Mouse (Mus musculus): ENCODE results near the gene Purb.

Purb gene

DNA sequence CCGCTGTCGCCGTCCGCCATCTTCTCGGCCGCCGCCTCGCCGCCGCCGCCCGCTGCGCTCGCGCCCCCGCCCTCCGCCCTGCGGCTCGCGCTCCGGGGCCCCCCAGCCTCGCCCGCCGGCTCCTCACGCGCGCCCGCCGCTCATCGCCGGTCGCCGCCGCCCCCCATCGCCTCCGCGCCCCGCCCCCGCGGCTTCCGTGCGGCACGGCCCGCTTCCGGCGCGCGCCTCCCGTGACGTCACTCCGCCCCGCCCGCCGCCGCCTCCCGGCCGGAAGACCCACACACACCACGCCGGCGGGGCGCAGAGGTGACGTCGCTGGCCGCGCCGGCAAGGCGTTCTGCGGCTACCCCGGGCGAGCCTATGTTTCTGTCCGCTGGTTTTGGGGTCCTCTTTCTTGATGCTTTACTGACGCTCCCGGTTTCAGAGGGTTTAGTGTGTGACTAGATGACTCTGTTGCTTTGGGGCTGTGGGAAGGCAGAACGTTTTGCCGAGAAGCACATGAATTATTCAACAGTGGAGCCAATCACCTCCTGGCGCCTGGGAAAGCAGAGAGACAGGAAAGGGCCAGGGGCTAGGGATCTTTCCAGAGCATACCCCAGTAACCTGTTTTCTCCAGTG, at the start of gene Purb:
Gene Purb, minus strand, starts transcription at position 51 of the 618 bp plus-strand sequence.
- DNase-seq (ENCODE audit: low spot score) = peak; percentile 85

DNA sequence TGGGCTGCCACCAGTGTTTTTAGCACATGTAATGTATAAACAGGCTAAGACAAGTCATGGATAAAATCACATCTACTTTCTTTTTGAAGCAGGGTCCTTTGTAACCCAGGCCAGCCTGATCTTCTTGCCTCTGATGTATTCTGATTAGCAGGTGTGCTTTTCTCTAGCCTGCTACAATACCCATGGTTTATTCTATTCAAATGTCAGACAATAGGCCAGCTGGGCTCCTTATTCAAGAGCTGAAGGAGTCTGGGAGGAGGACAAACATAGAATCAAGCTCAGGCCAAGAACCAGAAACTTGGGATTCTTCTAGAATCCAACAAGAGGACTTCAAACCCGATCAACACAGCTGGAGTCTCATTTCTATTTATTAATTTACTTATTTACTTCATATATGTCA, 49.5 kb upstream of the Purb start:
- DNase-seq (ENCODE audit: low spot score) = no peak

DNA sequence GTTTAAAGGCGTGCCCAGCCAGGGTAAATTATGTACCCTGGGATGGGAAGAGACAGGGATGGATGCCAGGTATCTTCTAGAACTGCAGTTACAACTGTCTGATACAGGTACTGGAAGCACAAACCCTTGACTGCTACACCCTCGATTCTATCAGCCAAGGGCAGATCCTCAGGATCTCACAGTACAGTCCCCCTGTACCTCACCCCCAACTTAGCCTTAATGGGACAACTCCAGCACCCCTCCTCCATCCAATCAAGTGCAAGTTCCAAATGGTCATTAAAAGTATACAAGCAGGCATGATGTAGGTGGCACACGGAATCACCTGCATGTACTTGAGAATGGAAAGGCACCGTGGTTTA, 49.1 kb upstream of the Purb start:
- DNase-seq (ENCODE audit: low spot score) = no peak

- DNase-seq (ENCODE audit: low spot score) = no peak
Observed at GRCm38 (mm10) chr11:6524165-6524879, 48.6 kb upstream of the Purb start.

- DNase-seq (ENCODE audit: low spot score) = no peak
Observed at GRCm38 (mm10) chr11:6523662-6524088, 48.0 kb upstream of the Purb start.

DNA sequence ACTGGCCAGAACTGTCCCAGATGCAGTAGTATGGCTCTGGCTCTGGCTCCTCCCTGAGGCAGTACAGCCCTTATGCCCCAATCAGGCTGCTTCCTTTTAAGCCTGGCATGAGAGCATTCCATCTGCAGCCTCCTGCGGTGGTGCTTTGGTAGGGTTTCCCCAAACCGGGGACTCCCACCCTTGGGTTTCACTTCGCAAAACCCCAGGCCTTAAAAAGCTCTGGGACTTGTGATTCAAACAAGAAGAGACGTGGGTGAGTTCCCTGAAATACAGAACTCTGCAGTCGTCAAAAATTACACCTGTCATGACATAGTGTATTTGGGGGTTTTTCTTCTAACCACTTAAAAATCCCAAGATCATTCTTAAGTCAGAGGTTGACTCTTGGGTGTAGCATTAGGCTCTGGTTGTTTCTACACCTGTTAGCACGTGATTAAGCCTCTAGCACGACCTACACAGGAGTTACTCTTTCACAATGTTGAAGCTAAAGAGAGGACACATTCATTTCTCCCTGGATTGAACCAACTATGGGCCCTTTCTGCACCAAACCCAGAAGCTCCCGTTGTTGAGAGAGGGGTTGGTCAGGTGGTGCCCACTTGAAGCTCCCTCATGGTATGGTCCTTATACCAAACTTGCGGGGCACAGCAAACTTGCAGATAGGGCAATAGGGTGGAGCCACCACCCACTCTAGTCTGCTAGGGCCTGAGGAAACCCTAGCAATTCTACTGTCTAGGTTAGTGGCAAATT, 47.2 kb upstream of the Purb start:
- DNase-seq (ENCODE audit: low spot score) = no peak

DNA sequence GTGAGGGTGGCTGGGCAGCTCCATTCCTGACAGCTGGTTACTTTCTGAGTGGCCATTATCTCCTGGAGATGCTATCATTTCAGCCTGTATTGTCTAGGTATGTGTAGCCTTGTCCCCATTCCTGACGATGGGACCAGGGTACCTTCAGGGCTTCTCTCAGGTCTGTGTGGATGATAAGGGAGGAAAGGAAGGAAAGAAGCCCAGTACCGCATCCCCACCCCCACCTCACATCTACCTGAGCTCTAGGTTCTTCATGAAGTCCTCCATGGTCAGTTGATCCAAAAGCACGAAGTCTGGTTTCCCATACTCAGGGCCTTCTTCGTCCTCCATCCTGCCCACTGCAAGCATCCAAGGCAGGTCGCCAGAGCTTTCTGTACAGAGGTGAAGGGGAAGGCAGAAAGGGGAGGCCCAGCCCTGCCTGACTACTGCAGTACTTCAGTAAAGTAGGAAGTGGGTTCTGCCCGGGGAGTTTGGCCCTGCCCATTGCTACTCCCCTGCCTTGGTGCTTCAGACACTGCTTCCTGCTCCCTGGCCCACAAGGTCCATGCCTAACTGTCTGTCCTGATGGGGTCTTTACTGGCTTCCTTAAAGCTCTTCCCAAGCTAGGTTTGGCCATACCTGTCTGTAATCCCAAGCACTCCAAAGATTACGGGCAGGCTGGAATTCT, 44.9 kb upstream of the Purb start, which contains the start of gene Myo1g:
Gene Myo1g, minus strand, starts transcription at position 459 of the 667 bp plus-strand sequence.
- no peak for DNase-seq (ENCODE audit: low spot score)

DNA sequence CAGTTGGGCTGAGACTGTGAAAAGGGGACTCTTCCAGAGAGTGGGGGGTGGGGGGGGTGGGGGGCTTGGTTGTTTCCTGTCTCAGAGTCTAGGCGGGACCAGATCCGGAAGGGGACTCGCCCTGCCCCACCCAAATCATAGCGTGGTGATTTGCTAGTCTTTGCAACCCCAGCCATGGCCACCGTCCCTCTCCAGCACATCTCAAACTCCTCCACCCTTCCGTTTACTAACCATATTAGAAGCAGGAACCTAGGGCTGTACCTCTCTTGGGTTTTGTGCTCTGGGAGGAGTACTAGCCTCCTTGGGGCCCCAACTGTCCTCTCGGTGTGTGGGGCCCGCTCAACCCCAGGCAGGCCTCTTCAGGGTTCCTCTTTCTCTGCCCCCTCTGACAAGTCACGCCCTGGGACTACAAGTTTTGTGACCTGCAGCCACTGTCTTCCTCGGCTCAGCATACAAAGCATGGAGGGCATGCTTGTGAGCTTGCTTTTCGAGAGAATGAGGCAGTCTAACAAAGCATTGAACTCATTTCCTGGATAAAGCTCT, 43.8 kb upstream of the Purb start:
- no peak for DNase-seq (ENCODE audit: low spot score)

- no peak for DNase-seq (ENCODE audit: low spot score)
Observed at GRCm38 (mm10) chr11:6514837-6515236, 39.1 kb upstream of the Purb start.

DNA sequence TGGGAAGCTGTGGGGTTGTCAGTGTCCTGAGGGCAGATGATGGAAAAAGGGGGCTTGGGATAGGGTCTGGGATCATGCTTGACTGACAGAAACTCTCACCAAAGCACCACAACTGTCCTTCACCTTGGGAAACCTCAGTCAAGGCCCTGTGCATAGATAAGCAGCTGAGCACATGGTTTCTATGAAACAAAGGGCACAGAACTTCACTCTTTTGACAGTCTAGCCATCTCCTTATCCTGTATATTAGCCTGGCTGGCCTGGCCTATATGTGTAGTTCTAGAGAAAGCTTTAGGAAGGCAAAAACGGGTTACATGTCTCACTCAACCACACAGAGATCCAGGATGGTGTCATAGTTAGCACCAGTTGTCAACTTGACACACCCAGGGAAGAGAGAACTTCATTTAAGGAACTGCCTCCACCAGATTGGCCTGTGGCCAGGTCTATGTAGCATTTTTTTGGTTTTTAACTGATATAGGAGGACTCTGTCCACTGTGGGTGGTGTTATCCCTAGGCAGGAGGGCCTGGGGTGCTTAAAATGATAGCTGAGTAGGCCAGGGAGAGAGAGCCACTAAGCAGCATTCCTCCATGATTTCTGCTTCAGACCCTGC, 32.7 kb upstream of the Purb start:
- no peak for DNase-seq (ENCODE audit: low spot score)

DNA sequence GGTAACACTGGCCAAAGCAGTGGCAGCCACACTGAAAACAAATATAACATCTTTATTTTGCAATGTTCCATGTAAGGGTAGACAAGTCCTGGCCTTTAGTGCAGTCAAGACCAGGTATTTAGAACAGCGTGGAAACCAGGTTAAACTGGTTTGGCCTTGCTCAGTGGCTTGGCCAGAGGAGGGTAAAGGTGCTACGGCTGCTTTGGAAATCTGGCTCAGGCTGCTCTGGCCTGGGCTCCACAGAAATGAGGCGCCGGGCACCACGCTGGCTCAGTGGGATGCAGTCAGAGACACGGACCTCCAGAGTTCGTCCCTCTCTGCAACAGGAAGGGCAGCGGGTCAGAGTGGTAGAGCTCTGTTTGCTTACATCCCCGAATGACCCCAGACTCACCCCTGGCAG, 30.8 kb upstream of the Purb start:
- DNase-seq (ENCODE audit: low spot score) = no peak

GRCm38 (mm10) chr11:6504689-6505088, 29.0 kb upstream of the Purb start:
- no peak for DNase-seq (ENCODE audit: low spot score)

DNA sequence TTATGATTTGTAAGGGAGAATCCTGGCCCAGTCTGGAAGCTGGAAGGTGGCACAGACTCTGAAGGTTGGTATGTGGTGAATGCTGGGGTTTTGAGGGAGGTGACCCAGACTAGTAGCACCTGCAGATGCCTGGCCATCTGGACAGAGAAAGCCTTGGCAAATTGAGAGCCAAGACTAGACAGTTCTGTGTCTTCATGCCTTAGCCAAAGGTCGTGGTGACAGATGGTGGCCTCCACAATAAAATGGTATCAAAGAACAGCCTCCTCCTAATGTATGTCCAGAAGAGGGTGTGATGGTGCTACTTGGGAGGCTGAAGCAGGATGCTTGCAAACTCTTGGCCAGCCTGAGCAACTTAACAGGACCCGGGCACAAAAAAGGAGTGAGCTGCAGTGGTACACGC, 28.5 kb upstream of the Purb start:
- no peak for DNase-seq (ENCODE audit: low spot score)

- DNase-seq (ENCODE audit: low spot score) = no peak
Observed at GRCm38 (mm10) chr11:6502506-6502905, 26.8 kb upstream of the Purb start.

- DNase-seq (ENCODE audit: low spot score) = no peak
Observed at GRCm38 (mm10) chr11:6497311-6497948, 21.7 kb upstream of the Purb start.

DNA sequence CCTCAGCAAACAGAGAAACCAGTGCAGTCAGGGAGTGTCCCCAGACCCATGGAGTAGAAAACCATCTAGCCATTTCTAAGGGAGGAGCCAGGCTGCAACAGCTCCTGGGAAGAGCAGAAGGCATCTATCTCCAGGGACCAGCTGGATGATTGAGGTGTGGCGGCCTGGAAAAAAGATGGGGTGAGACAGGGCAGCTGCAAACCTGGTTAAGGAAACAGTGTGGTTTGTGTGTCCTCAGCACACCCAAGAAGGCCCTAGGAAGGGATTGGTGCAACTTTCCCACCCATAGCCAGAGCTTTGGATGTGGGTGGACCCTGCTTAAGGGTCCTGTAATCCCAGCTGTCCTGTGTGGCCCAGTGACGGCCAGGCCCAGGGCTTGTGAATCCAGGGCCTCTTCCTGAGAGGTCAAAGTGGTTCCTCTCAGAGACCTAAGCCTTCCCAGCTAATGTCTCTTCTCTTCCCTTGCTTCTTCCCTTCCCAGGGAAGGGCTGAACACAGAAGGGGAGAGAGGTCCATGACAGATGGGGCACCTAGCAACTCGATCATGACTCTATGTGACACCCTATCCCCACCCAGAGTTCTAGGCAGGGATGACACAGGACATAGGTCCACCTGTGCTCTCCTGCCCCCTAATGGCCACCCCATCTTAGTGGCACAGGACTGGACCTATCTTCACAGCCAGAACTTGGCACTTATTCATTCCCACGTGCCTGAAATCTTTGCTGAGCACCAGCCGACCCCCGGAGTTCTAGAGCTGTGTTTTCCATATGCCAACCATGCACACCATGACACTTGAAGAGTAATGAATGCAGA, 14.2 kb upstream of the Purb start:
- no peak for DNase-seq (ENCODE audit: low spot score)

- no peak for DNase-seq (ENCODE audit: low spot score)
Observed at GRCm38 (mm10) chr11:6489257-6489656, 13.5 kb upstream of the Purb start.

GRCm38 (mm10) chr11:6488041-6488684, 12.4 kb upstream of the Purb start:
- no peak for DNase-seq (ENCODE audit: low spot score)

DNA sequence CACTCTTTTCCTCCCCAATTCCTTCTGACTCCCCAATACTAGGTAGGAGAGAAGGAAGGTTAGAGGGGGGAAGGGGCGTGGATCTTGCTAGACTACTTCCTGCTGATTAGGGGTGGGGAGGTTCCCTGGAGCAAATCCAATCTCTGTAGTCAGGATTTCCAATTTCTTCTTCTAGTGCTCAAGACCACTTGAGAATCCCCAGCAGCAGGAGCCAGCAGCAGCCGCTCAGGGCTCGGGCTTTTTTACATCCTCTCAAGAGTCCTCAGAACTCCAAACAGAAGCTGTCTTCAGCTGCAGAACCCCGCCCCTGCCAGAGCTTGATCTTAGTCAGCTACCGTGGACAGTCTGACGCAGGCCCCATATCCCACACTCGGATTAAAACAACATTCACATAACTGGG, 11.8 kb upstream of the Purb start:
- no peak for DNase-seq (ENCODE audit: low spot score)

GRCm38 (mm10) chr11:6486916-6487315, 11.2 kb upstream of the Purb start:
- DNase-seq (ENCODE audit: low spot score) = no peak

Data from left cerebral cortex, adult 11 months (tissue).